Mouse (Mus musculus) megakaryocyte, embryonic 14.5 days (primary cell): ENCODE data around the gene Slc37a4. TPM values are rescaled to one million over a fixed set of nuclear protein-coding genes. Genes with fewer than 3 reads are reported as not detected.
A peak's percentile ranks its signal among the peaks of the same experiment; 100 is the strongest.
"Not testable (repeated sequence)": the region's sequence is repeated elsewhere in the genome, so short reads cannot be mapped to it uniquely, and the experiment has no call there.

ENCODE experiments used
- H3K27me3 ChIP-seq: replicated peaks from 2 replicates; pipeline ENCODE3; 2012; ENCODE audit warnings: inconsistent platforms
- H3K36me3 ChIP-seq: replicated peaks from 2 replicates; pipeline ENCODE3; 2012; ENCODE audit warnings: low read length, inconsistent platforms, mixed read lengths
- H3K4me1 ChIP-seq: 2 replicates; pipeline ENCODE4 v1.6.1; 2012; ENCODE audit warnings: inconsistent platforms
- H3K4me3 ChIP-seq: replicated peaks from 2 replicates; pipeline ENCODE3; 2012; ENCODE audit warnings: moderate library complexity, mild to moderate bottlenecking, inconsistent platforms
- H3K9me3 ChIP-seq: 2 replicates; pipeline ENCODE4 v1.6.1; 2012; ENCODE audit warnings: inconsistent platforms
- FLI1 ChIP-seq: IDR thresholded peaks from 2 replicates; pipeline ENCODE4 v1.6.1; 2012; ENCODE audit warnings: low read length, inconsistent platforms, mixed read lengths
- GATA1 ChIP-seq: IDR thresholded peaks from 3 replicates; pipeline ENCODE4 v1.6.1; 2012; ENCODE audit warnings: mixed read lengths, low read length, inconsistent platforms, borderline replicate concordance
- polyA plus RNA-seq: library from polyadenylated mRNA; stranded (reverse); fragments of >175 nt; gene quantifications from 2 replicates; pipeline ENCODE4 v1.2.3, GENCODE M21; 2012; ENCODE audit warnings: low replicate concordance; ENCODE audit not compliant: insufficient read depth

The Slc37a4 gene
- polyA plus RNA-seq, 1 experiment = 10.2 TPM

- peaks cover 19% of the 10 kb centered on the region for H3K4me1 ChIP-seq
- peaks cover 6% of the 10 kb centered on the region for H3K36me3 ChIP-seq
- no peaks in the 10 kb centered on the region for H3K27me3 ChIP-seq
- no peak overlapping the region for H3K4me3 ChIP-seq
- TF ChIP-seq FLI1 (no peak), GATA1 (no peak)
- H3K9me3 ChIP-seq = no peaks in the 10 kb centered on the region
Observed at GRCm38 (mm10) chr9:44364480-44364879, 32.2 kb upstream of the Slc37a4 start.

- no peak overlapping the region for H3K4me3 ChIP-seq
- no peaks in the 10 kb centered on the region for H3K9me3 ChIP-seq
- no peaks in the 10 kb centered on the region for H3K36me3 ChIP-seq
- H3K4me1 ChIP-seq = peaks cover 21% of the 10 kb centered on the region
- TF ChIP-seq FLI1 = no peak
- no peaks in the 10 kb centered on the region for H3K27me3 ChIP-seq
Observed at GRCm38 (mm10) chr9:44373386-44373785, 23.3 kb upstream of the Slc37a4 start.

- peaks cover 39% of the 10 kb centered on the region for H3K4me1 ChIP-seq
- H3K27me3 ChIP-seq = no peaks in the 10 kb centered on the region
- H3K4me3 ChIP-seq = no peak overlapping the region
- H3K9me3 ChIP-seq = no peaks in the 10 kb centered on the region
- TF ChIP-seq GATA1 (no peak), FLI1 (no peak)
- peaks cover 8% of the 10 kb centered on the region for H3K36me3 ChIP-seq
Observed at GRCm38 (mm10) chr9:44376141-44376540, 20.5 kb upstream of the Slc37a4 start.

- H3K4me1 ChIP-seq = peaks cover 51% of the 10 kb centered on the region
- peaks cover 20% of the 10 kb centered on the region for H3K36me3 ChIP-seq
- H3K4me3 ChIP-seq, H3K27me3 ChIP-seq, H3K9me3 ChIP-seq: not testable (repeated sequence)
Observed at GRCm38 (mm10) chr9:44377335-44377734, 19.3 kb upstream of the Slc37a4 start.

- Histone ChIP-seq H3K4me3 (peak overlapping the region; percentile 100), H3K36me3 (peaks cover 29% of the 10 kb centered on the region), H3K4me1 (peaks cover 53% of the 10 kb centered on the region), H3K27me3 (no peaks in the 10 kb centered on the region), H3K9me3 (no peaks in the 10 kb centered on the region)
- TF ChIP-seq GATA1 (no peak), FLI1 (no peak)
Observed at GRCm38 (mm10) chr9:44378153-44378730, 18.4 kb upstream of the Slc37a4 start.

GRCm38 (mm10) chr9:44379054-44379834 lies 17.4 kb upstream of the Slc37a4 start, which contains the start of gene Hyou1:
Gene Hyou1 (plus strand): TSS chr9:44379490.
- Histone ChIP-seq H3K4me1 (peaks cover 43% of the 10 kb centered on the region), H3K4me3 (peak within 1 kb of the TSS; percentile 100), H3K36me3 (peaks cover 39% of the 10 kb centered on the region), H3K9me3 (no peaks in the 10 kb centered on the region), H3K27me3 (no peaks in the 10 kb centered on the region)
- TF ChIP-seq FLI1 = peak; percentile 33; the same call in 1 of the 2 replicates
- TF ChIP-seq GATA1 = peak; percentile 53; the same call in 1 of the 3 replicates

GRCm38 (mm10) chr9:44379862-44380261 lies 16.8 kb upstream of the Slc37a4 start:
- H3K4me3 ChIP-seq = peak overlapping the region; percentile 100
- H3K27me3 ChIP-seq = no peaks in the 10 kb centered on the region
- no peaks in the 10 kb centered on the region for H3K9me3 ChIP-seq
- TF ChIP-seq FLI1 (no peak), GATA1 (no peak)
- peaks cover 47% of the 10 kb centered on the region for H3K4me1 ChIP-seq
- peaks cover 45% of the 10 kb centered on the region for H3K36me3 ChIP-seq

GRCm38 (mm10) chr9:44384596-44384995 lies 12.1 kb upstream of the Slc37a4 start:
- Histone ChIP-seq H3K36me3 (peaks cover 93% of the 10 kb centered on the region), H3K9me3 (no peaks in the 10 kb centered on the region), H3K4me3 (no peak overlapping the region), H3K4me1 (peaks cover 45% of the 10 kb centered on the region), H3K27me3 (no peaks in the 10 kb centered on the region)
- TF ChIP-seq FLI1 (no peak), GATA1 (no peak)

GRCm38 (mm10) chr9:44387221-44387620 lies 9.4 kb upstream of the Slc37a4 start:
- H3K27me3 ChIP-seq = no peaks in the 10 kb centered on the region
- no peaks in the 10 kb centered on the region for H3K9me3 ChIP-seq
- peaks cover 28% of the 10 kb centered on the region for H3K4me1 ChIP-seq
- no peak overlapping the region for H3K4me3 ChIP-seq
- TF ChIP-seq FLI1 (no peak), GATA1 (no peak)
- peaks cover 98% of the 10 kb centered on the region for H3K36me3 ChIP-seq

GRCm38 (mm10) chr9:44389273-44389672 lies 7.4 kb upstream of the Slc37a4 start:
- Histone ChIP-seq H3K27me3 (no peaks in the 10 kb centered on the region), H3K36me3 (peaks cover 87% of the 10 kb centered on the region), H3K4me3 (no peak overlapping the region), H3K4me1 (peaks cover 24% of the 10 kb centered on the region), H3K9me3 (no peaks in the 10 kb centered on the region)
- TF ChIP-seq GATA1 (no peak), FLI1 (no peak)
